Mouse (Mus musculus): Measurements from ENCODE around the gene Tspo2. TPM values are rescaled to one million over a fixed set of nuclear protein-coding genes. Genes with fewer than 3 reads are reported as not detected.

Tspo2 gene
- total RNA-seq, 2 experiments from 2014 or later: 0.26 to 0.62 TPM

DNA sequence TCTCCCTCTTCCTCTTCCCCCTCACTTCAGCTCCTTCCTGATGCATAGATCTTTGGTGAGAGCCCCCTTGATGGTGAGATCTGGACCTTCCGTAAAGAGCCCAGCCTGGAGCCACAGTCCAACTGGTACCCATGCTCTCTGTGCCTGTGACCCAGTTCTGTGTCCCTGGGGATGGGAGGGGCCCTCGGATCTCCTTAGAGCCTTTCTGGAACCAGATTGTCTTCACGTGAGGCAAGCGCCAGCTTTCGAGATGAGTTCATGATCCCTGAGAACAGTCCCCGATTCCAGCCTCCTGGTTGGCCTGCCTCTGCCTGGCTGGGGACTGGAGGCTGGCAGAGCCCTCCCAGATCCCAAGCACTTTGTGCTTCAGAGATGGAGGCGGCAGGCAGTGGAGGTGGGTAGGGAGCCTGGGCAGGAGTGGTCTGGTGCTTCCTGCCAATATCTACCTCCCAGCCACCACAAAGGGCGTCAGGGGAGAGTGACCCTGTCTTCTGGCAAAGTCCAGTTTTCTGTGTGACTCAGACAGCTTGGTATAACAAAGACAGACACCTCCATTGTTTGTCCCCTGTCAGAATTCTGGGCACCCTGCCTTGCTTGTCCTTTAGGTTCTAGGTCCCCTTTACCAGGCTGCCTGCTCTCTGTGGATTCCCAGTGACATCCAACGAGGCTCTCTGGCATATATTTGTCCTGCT lies 577 bp upstream of the Tspo2 start:
- 0 out of 2 replicates have a peak, but pooled peaks have one; percentile 6 for ATAC-seq (replicated peaks; ENCODE audit: poor library complexity, severe bottlenecking)

DNA sequence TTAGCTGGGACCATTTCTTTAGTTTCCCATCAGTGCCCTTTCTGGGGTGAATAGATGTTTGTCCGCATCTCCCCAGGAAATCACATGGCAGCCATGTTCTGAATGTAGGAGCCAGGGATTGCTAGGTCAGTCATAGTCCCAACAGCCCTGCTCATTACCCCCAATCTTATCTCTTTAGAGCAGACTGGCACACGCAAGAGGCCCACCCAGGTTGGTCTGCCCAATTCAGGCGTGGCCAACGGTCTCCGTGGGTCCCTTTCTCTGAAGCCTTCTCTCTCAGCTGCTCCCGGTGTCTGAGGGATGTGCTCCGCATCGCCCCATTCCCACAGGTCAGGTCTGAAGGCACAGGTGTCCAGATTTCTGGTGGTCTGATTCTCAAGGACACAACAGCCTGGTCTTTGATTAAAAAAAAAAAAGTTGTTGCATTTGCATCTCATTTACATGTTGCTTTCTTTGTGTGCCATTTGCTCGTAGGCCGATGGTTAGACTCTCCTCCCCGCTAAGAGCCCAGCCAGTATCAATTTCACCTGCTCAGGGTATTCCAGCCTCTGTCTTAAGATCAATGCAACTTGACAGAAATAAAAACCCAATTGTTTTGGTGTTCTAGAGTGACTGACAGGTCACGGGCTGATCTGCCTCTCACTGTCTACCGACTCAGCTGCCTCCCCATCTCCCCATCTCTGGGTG lies 513 bp downstream of the Tspo2 start:
- no peak for ATAC-seq (replicated peaks; ENCODE audit: poor library complexity, severe bottlenecking)

DNA sequence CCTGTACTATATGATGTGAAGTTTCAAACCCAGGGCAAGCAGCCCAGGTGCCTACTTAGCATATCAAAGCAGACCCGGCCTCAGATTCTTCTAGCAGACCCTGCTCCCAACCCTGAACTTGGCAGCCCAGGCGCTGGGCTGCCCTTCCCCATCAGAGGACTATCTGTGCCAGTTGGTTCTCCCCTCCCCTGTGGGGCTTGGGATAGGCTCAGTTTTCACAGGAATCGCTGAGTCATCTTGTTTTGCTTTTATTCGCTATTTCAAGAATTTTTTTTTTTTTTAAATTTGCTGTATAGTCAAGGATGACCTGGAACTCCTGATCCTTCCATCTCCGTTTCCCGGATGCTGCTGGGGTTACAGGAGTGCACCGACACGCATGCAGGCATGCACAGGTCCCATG lies 3.6 kb downstream of the Tspo2 start:
- no peak for ATAC-seq (replicated peaks; ENCODE audit: poor library complexity, severe bottlenecking)

DNA sequence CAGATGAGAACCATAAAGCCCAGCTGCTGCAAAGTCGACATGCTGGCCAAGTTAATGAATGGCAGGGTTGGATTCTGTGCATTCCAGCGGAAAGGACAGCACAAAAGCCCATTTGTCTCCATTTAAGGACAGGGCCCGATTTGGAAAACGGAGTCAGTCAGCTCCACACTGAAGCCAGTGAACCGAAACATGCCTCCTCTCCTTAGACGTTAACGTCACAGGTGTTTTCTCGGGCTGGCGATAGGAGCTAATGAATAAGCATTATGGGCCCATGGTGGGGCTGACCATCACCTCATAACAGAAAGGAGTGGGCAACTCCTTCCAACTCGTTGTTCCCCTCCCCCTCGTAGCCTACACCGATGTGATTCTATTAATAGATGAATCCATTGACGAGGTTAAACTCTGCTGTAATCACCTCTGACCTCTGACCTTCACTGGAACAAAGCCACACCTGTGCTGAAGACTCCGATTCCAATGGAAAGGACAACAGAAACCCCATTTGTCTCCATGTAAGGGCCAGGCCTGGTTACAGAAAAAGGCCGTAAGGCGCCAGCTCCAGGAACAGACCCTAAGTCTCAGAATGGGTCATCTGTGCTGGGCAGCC lies 7.7 kb downstream of the Tspo2 start:
- ATAC-seq (replicated peaks; ENCODE audit: poor library complexity, severe bottlenecking): no peak

DNA sequence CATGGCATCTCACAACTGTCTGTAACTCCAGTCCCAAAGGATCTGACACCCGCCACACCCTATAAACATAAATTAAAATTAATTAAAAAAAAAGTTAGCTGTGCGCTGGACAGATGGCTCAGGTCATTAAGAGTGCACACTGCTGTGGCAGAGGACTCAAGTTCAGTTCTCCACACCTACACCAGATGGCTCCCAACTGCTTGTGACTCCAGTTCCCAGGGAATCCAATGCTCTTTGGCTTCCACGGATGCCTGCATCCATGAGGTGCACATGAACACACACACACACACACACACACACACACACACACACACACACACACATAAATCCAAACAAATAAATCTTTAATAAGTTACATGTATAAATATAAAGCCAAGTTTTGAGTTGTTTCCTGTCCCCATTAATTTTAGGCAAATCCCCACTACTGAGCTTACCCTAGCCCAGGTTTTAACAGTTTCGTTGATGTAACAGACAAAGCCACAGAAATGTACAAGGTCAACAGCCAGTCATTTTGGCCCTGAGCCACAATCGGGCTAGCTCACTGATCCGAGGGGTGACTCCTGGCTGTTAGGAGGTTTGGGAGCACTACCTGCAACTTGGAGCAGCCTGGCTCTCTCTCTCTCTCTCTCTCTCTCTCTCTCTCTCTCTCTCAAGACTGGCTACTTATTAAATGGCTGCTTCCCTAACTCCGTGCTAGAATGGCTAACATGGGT lies 8.4 kb downstream of the Tspo2 start:
- ATAC-seq (replicated peaks; ENCODE audit: poor library complexity, severe bottlenecking): no peak

DNA sequence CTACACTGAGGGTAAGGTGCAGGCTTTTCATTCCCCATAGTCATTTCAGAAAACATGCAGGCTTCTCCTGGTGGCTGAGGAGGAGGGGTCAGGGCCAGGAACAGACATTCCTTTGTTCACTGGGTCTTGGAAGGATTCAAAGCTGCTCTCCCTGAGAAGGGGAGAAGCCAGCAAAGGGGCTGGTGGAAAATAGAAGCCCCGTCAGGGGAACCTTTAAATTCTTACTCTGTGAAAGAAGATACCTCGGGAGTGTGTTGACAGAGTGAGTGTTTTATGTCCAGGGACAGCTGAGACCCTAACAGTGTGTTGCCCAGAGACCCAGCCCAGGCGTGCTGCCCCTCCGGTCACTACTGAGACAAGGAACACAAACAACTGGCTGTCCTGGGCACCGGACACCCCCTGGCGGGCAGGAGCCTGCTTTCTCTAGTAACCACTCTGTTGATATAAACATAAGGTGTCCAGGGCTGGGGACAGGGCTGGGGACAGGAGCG lies 13.9 kb downstream of the Tspo2 start:
- ATAC-seq (replicated peaks; ENCODE audit: poor library complexity, severe bottlenecking): no peak

DNA sequence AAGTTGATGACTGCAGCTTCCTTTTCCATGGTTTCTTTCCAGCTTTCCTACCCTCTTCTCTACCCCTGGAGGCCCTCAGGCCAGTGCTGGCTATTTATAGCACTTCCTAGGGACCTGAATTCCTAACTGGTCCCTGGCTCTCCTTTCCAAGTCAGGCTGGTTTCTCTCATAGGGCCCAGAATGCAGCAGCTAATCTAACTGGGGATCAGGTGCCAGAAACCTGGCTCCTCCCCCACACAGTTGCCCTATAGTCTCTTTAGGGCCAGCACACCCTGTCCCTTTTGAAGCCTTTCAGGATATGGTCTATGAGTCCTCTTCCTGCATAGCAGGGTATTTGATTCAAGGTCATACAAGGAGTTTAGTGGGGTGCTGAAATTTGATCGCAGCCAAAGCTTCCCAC lies 14.8 kb downstream of the Tspo2 start:
- ATAC-seq (replicated peaks; ENCODE audit: poor library complexity, severe bottlenecking): no peak

DNA sequence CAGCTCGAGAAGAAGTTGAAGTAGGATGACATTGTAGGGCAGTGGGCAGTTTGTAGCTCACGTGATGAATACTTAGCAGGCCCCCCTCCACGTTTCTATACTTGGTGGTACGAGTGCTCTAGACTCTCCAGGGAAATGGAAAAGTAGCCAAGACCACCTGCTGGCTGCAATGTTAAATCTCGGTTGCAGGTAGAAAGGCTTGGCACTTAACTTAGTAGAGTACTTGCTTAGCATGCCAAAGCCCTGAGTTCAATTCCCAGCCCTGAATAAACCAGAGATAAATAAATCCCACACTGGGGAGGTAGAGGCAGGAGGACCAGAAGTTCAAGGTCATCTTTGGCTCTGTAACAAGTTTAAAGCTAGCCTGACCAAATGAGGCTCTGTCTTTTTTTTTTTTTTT lies 16.8 kb downstream of the Tspo2 start:
- ATAC-seq (replicated peaks; ENCODE audit: poor library complexity, severe bottlenecking): no peak

DNA sequence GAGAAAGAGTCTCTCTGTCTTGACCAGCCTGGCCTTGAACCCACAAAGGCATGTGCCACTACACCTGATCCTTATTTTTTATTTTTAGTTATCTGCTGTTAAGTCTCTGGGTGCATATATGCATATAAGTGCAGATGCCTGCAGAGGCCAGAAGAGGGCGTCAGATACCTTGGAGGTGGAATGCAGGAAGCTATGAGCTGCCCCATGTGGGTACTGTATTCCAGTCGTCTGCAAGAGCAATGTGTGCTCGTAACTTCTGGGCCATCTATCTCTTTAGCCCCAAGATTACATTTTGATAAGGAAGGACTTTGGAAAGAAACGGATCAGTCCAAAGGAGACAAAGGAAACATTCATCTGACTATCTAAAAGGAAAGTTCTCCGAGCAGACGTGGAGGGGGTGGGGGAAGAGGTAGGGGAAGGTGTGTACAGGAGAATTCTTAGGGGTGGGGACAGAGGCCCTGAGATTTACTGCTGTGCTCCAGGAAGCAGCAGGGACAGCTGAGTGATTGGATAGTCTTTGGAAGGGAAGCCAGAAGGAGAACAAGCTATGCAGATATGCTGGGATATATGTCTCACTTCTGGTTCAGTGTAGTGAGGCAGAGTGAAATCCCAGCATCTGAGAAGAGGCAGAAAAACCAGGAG lies 17.5 kb downstream of the Tspo2 start:
- no peak for ATAC-seq (replicated peaks; ENCODE audit: poor library complexity, severe bottlenecking)

DNA sequence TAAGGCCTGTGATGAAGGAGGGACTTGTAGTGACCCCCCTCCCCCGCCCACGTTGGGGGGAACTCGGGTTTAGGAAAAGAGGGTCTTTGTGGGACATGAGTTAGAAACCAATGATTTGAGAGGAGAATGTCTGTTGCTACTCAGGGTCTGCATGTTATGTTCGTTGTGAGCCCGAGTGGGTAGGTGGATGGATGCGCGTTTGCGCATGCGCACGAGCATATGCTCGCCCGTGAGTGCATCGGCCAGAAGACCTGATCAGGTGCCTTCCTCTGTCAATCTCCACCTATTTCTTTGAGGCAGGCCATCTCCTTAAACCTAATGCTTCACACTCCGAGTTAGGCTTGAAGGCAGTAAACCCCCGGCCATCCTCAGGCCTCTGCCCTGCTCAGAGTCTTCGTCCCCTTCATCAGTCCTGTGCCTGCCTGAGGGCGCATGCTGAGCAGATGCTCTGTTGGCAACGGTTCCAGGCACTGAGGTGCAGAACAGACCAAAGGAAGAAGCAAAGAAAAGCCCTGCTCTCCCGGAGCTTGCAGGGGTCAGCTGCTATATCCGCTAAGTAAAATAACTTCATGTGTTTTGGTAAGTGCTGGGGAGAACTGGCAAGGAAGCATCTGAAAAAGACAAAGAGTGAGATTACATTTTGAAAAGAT lies 18.2 kb downstream of the Tspo2 start:
- ATAC-seq (replicated peaks; ENCODE audit: poor library complexity, severe bottlenecking): no peak

DNA sequence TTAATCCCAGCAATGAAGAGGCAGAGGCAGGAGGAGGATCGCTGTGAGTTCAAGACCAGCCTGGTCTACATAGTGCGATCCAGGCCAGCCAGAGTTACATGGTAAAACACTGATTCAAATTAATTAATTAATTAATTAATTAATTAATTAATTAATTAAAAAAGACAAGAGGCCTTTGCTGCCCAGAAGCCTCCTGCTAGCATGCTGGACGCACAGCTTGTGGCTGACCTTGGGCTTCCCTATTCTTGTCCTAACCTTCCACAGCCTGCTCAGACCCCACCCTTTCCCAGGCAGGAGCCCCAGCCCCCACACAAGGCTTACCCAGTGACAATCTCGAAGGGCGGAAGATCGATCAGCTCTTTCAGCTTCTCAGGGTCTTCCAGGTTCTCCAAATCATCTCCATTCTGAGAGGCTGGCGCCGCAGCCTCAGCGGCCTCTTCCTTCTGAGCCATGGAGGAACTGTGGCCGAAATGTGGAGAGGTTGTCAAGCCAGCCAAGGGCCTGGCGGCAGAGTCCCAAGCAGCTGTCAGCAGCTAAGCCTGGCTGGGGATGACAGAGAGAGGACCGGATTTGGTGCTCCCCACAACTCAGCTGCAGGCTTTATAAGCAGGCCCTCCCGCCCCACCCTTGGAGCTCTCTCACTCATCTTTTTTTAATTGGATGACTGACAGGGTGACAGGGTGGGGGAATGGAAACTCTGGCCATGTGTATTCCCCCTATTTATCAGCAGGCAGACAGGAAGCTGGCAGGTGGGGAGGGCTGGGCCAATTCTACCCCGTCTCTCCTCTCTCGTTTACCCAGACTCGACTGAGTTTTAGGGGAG lies 19.0 kb downstream of the Tspo2 start, which contains the start of gene Apobec2:
Gene Apobec2, minus strand, starts transcription at position 773 of the 823 bp plus-strand sequence.
- ATAC-seq (replicated peaks; ENCODE audit: poor library complexity, severe bottlenecking): no peak

DNA sequence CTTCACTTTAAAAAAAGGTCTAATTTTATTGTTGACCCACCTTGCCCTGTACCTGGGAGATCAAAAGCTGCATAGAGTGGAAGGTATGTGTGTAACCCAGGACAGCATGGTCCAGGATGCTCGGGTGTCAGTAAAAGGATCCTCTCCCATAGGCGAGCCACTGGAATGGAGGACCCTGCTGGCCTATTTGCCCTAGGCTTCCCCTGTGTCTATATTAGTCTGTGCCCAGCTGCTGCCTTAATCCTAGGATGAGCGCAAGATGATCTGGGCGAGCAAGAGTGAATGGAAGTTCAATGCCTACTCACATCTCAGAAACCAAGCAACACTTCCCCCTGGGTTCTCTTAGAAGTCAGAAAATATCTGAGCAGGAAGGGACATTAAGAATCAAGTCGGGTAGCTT lies 20.3 kb downstream of the Tspo2 start:
- ATAC-seq (replicated peaks; ENCODE audit: poor library complexity, severe bottlenecking): no peak

DNA sequence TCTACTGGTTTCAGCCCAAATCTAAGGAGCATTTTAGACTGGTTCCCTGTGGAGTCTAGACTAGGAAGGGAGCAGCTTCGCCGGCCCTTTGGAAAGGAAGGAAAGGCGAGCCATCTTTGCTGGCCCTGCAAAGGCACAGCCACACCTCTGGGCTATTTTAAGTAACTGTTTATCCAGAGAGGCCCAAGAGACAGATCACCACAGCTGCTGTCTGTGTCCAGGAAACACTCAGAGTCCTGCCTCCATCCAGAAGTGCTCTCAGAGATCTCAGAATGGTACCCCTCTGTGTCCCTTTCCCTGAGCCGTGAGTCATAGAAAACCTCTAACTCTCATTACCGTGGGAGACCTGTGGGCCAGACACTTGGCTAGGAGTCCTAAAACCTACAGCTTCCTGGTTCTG lies 20.9 kb downstream of the Tspo2 start:
- ATAC-seq (replicated peaks; ENCODE audit: poor library complexity, severe bottlenecking): no peak

DNA sequence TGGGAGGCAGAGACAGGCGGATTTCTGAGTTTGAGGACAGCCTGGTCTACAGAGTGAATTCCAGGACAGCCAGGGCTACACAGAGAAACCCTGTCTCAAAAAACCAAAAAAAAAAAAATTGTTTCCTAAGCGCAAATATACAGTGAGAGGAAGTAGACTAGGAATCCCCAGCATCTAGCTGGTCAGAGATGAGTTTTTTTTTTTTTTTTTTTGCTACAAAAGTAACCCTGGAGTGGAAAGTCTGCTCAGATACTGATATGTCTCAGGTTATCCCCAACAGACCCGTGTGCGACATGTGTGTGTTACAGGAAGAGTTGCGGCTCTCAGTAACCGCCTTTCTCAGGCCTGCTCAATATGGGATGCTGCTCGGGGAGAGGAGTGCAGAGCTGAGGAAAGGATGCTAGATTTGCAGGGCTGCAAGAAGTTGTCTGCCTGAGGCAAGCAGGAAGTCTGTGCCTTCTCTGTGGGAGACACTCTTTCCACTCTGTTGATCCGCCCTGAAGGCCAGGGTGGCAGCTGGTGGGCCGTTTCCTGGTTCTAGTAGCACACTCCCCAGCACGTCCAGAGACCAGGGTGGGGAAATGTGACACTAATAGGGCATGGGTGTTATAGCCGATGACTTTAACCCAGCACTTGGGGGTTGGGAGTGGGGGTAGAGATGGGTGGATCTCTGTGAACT lies 23.3 kb downstream of the Tspo2 start:
- ATAC-seq (replicated peaks; ENCODE audit: poor library complexity, severe bottlenecking): peak; percentile 56

DNA sequence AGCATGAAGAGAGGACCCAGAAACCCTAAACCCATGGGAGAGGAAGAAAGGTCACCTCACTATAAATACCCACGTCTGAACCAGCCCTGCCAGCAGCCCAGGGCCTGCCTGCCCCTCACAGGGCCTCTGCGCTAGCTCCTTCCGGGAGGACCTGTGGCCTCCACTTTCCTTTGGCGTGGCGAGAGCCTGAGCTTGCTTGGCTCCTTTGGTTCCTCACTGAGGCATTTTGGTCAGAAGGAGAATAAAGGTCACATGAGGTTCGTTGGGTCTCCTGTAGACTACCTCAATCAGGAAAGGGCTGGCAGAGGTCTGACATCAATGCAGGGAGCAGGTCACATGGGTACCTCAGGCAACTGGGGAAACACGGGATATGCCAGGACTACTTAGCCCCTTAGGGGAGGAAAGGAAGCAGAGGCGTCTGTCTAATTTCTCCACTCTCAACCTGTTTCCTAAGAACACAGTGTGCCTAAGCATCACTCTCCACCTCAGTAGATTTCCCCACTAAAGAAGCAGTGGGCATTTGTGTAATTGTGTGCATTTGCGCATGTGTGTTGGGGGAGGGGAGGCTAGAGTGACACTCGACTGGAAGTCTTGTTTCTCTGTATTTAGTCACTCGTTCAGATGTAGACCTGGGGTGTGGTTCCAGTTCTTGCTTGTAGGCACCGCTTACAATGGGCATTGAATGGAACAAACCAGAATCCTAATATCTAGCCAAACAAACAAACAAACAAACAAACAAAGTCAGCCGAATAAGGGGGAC lies 24.2 kb downstream of the Tspo2 start:
- peak; percentile 18 for ATAC-seq (replicated peaks; ENCODE audit: poor library complexity, severe bottlenecking)

DNA sequence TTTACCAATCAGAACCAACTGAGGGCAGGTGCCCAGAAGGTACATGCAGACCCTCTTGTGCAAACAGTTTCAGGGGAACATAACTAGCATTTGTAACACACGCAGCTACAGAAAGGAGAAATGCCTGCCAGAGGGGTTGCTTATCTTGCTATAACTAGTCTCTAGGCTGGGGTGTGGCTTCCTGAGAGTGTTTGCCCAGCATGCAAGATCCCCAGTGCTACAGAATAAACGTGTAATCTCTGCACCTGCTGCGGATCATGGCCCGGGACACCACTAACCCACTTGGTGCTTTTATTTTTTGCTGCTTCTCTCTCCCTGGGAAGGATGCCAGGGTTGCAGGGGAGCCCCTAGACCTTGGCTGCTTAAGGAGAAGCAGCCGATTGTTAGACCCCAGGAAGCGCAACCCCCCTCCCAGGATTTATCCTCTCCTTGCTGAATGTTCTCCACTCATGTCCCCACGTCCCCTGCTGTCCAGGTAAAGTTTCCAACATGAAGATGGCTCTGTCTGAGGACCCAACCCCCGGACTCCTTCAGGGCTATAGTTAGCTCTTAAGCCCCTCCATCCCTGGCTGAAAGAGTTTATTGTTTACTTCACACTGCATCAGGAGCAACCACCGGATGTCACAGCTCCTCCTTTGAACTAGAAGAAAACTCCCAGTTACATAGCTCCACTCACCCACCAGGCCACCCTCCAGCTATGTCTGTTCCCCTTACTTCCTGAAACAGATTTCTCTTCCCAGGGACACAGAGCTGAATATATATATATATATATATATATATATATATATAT lies 25.3 kb downstream of the Tspo2 start:
- peak; percentile 60 for ATAC-seq (replicated peaks; ENCODE audit: poor library complexity, severe bottlenecking)

DNA sequence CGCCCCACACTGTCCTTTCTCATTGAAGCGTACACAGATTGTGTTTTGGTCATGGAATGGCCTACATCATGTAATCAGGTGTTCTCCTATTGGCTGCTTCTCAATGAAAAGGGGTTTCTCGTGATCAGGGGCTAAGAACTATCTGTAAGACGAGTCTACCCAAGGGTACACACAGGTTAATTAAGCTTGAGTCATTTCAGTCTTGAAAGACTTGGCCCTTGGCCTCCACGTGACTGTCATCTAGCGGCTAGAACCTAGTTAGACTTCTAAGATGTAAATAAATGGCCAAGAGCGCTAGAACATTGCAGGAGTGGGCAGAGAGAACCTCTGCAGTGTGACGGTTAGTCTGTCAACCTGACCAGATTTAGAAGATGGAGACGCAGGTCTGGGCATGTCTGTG lies 27.1 kb downstream of the Tspo2 start:
- ATAC-seq (replicated peaks; ENCODE audit: poor library complexity, severe bottlenecking): no peak
